Mouse (Mus musculus) lung, embryonic 16.5 days (tissue): ENCODE measurements at regions not wholly inside any gene's neighbourhood (a gene's known extent, or its start where the extent isn't known, plus 50 kb on each side); places are given as distances from the start of the nearest gene placed in this dataset.

Experiments used
- ATAC-seq: fragments of 200-750 bp; cut with Nextera tagmentation; 2 replicates; pipeline ENCODE4 v1.8.0; 2017; ENCODE audit warnings: low read depth, mild to moderate bottlenecking, moderate library complexity
- H3K27ac ChIP-seq: fragments of 300-500 bp; sonication (generic); 2 replicates; pipeline ENCODE4 v1.5.1; 2014; ENCODE audit warnings: mild to moderate bottlenecking, control low read depth, low read length
- H3K27me3 ChIP-seq: fragments of 300-500 bp; sonication (generic); 2 replicates; pipeline ENCODE4 v1.6.1; 2014; ENCODE audit warnings: low read depth, low read length, mixed read lengths; ENCODE audit not compliant: control insufficient read depth, insufficient read depth
- H3K36me3 ChIP-seq: fragments of 300-500 bp; sonication (generic); 2 replicates; pipeline ENCODE4 v1.6.1; 2014; ENCODE audit warnings: low read length; ENCODE audit not compliant: control insufficient read depth, insufficient read depth
- H3K4me1 ChIP-seq: fragments of 300-500 bp; sonication (generic); replicated peaks from 2 replicates; pipeline ENCODE4 v1.6.1; 2014; ENCODE audit warnings: low read length, mixed read lengths; ENCODE audit not compliant: control insufficient read depth, insufficient read depth
- H3K4me2 ChIP-seq: fragments of 300-500 bp; sonication (generic); 2 replicates; pipeline ENCODE4 v1.6.1; 2014; ENCODE audit warnings: low read depth, low read length, control low read depth
- H3K4me3 ChIP-seq: fragments of 300-500 bp; sonication (generic); 2 replicates; pipeline ENCODE4 v1.5.1; 2014; ENCODE audit warnings: mild to moderate bottlenecking, low read length, control low read depth
- H3K9ac ChIP-seq: fragments of 300-500 bp; sonication (generic); 2 replicates; pipeline ENCODE4 v1.6.1; 2014; ENCODE audit warnings: low read length, control low read depth
- H3K9me3 ChIP-seq: fragments of 300-500 bp; sonication (generic); 2 replicates; pipeline ENCODE4 v1.6.1; 2016; ENCODE audit warnings: low read length; ENCODE audit not compliant: control insufficient read depth
- WGBS: fragments of 180-500 bp; shearing (Covaris S2); extraction: QIAGEN DNeasy Blood & Tissue Kit; methylation state at CpG from one replicate; pipeline ENCODE4 v1.1.7; 2014; 5-methylcytosine and 5-hydroxymethylcytosine counted together

GRCm38 (mm10) chrX:21644851-21645250, 69.8 kb upstream of the Slc6a14 start:
- no peaks in the 10 kb centered on the region for H3K9me3 ChIP-seq
- no peaks in the 10 kb centered on the region for H3K4me1 ChIP-seq
- WGBS, result 75% methylated on average over 1 of the region's 1 CpGs
- H3K4me2 ChIP-seq, result no peak overlapping the region
- no peaks in the 10 kb centered on the region for H3K27me3 ChIP-seq
- H3K27ac ChIP-seq, result no peak overlapping the region
- no peak for ATAC-seq
- H3K4me3 ChIP-seq, result no peak overlapping the region
- H3K36me3 ChIP-seq, result no peaks in the 10 kb centered on the region
- H3K9ac ChIP-seq, result no peak overlapping the region

- Histone ChIP-seq H3K9me3 (no peaks in the 10 kb centered on the region), H3K4me2 (no peak overlapping the region), H3K27me3 (no peaks in the 10 kb centered on the region), H3K27ac (no peak overlapping the region), H3K36me3 (no peaks in the 10 kb centered on the region), H3K9ac (no peak overlapping the region), H3K4me1 (no peaks in the 10 kb centered on the region), H3K4me3 (no peak overlapping the region)
- 68% methylated on average over 7 of the region's 7 CpGs for WGBS
- peak; percentile 41; the same call in 1 of the 2 replicates for ATAC-seq
These were observed 63.0 kb upstream of the Slc6a14 start for GRCm38 (mm10) chrX:21651508-21652297.
